Mouse (Mus musculus) 3134 (cell line): ENCODE results near the gene Vstm4.

Experiments
- DNase-seq: peaks from one replicate; pipeline ENCODE4 v3.0.0-alpha.2; 2011; ENCODE audit warnings: low spot score; ENCODE audit not compliant: insufficient read length; ENCODE audit errors: extremely low read depth

Gene Vstm4

GRCm38 (mm10) chr14:32934064-32934463, 77.5 kb downstream of the Vstm4 start:
- no peak for DNase-seq

GRCm38 (mm10) chr14:32939217-32939616, 82.7 kb downstream of the Vstm4 start:
- DNase-seq, result no peak

- no peak for DNase-seq
These were observed 91.0 kb downstream of the Vstm4 start for GRCm38 (mm10) chr14:32947512-32947911.

- no peak for DNase-seq
These were observed 94.1 kb downstream of the Vstm4 start for GRCm38 (mm10) chr14:32950312-32951301.

- DNase-seq, result no peak
These were observed 99.9 kb downstream of the Vstm4 start for GRCm38 (mm10) chr14:32956486-32956885.

GRCm38 (mm10) chr14:32958671-32959070, 102.1 kb downstream of the Vstm4 start:
- DNase-seq, result no peak

GRCm38 (mm10) chr14:32960481-32960880, 103.9 kb downstream of the Vstm4 start:
- no peak for DNase-seq

- no peak for DNase-seq
These were observed 108.2 kb downstream of the Vstm4 start for GRCm38 (mm10) chr14:32964742-32965141.

- no peak for DNase-seq
These were observed 114.1 kb downstream of the Vstm4 start for GRCm38 (mm10) chr14:32970700-32971099.

- no peak for DNase-seq
These were observed 127.7 kb downstream of the Vstm4 start for GRCm38 (mm10) chr14:32984176-32984738.

- no peak for DNase-seq
These were observed 130.1 kb downstream of the Vstm4 start for GRCm38 (mm10) chr14:32986659-32987058.
